Mouse (Mus musculus) G1E (cell line): ENCODE measurements around the gene Rftn1.

Experiments
- CTCF ChIP-seq: IDR thresholded peaks from 2 replicates; pipeline ENCODE4 v1.5.1; 2012; ENCODE audit warnings: low read depth, low read length, inconsistent platforms, mixed read lengths
- GATA1 ChIP-seq: IDR thresholded peaks from 2 replicates; pipeline ENCODE4 v1.6.1; 2012; ENCODE audit warnings: borderline replicate concordance, low read length, inconsistent platforms, mixed read lengths
- TAL1 ChIP-seq: conservative IDR thresholded peaks from 2 replicates; pipeline ENCODE4 v1.6.1; 2012; ENCODE audit warnings: low read depth, low read length, inconsistent platforms, mixed read lengths

DNA sequence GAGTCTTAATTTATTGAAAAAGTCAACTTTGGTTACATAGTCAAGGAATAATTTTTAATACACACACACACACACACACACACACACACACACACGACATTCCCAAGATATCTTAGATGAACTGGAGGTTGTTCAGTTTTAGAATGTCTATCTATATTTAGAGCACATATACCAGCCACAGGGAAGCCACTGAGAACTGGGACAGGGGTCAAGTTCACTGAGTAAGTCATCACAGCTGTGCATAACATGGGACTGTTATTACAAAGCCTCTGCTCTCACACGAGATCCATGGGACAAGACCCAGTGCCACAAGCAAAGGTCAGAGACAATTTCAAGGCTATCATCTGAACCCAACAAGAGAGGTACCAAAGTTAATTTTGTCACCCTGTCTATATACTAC, 130.3 kb downstream of the Rftn1 start:
- TF ChIP-seq GATA1 (no peak), CTCF (no peak), TAL1 (no peak)
